ENCODE assay signal across 13 mouse cellular contexts in genomic region chr11:24099215-24099614, GRCm38 (mm10). TPM values are rescaled to one million over a fixed set of nuclear protein-coding genes. Genes with fewer than 3 reads are reported as not detected.
DNase-seq lines count a peak whose midpoint lies in the region; ATAC-seq lines count a peak whose summit lies in the region.
"Had no signal": no experiment of that assay in that cellular context is flagged by ENCODE, and none has a peak within 500 bp of the region (broad histone marks: within the 10 kb centered on the region; RNA-seq: fewer than 3 reads in every experiment).

No protein-coding gene starts in this region.

- 0 out of 2 replicates have a peak overlapping the region, but pooled peaks have one; percentile 40 for H3K27ac ChIP-seq in neural tube, embryonic 11.5 days (ENCODE audit: low read depth, low read length)
- H3K27ac ChIP-seq in liver, embryonic 13.5 days = peak overlapping the region; percentile 81
- no peak overlapping the region for H3K27ac ChIP-seq in intestine, embryonic 15.5 days
- H3K27ac ChIP-seq: macrophage had no signal

- WGBS in neural tube, embryonic 11.5 days = 87% methylated on average over 10 of the region's 10 CpGs
- 70% methylated on average over 10 of the region's 10 CpGs for WGBS in liver, embryonic 13.5 days (ENCODE audit: insufficient replicate concordance)
- WGBS in intestine, embryonic 15.5 days = 79% methylated on average over 10 of the region's 10 CpGs

- H3K4me3 ChIP-seq in neural tube, embryonic 11.5 days (ENCODE audit: low read depth, low read length) = no peak overlapping the region
- no peak overlapping the region for H3K4me3 ChIP-seq in liver, embryonic 13.5 days (replicated peaks)
- no peak overlapping the region for H3K4me3 ChIP-seq in intestine, embryonic 15.5 days (replicated peaks)
- H3K4me3 ChIP-seq: heart, embryonic 15.5 days had no signal

- no peaks in the 10 kb centered on the region for H3K27me3 ChIP-seq in neural tube, embryonic 11.5 days (ENCODE audit: control insufficient read depth, insufficient read depth, low read length)
- no peaks in the 10 kb centered on the region for H3K27me3 ChIP-seq in liver, embryonic 13.5 days
- H3K27me3 ChIP-seq in splenic B cell, adult 2 months (ENCODE audit: control insufficient read depth, insufficient read depth, low read length, poor library complexity, severe bottlenecking) = no peaks in the 10 kb centered on the region
- no peaks in the 10 kb centered on the region for H3K27me3 ChIP-seq in intestine, embryonic 15.5 days (replicated peaks)
- H3K27me3 ChIP-seq: heart, embryonic 15.5 days had no signal

- no peaks in the 10 kb centered on the region for H3K9me3 ChIP-seq in neural tube, embryonic 11.5 days (ENCODE audit: control insufficient read depth, low read length)
- no peaks in the 10 kb centered on the region for H3K9me3 ChIP-seq in liver, embryonic 13.5 days (replicated peaks)
- no peaks in the 10 kb centered on the region for H3K9me3 ChIP-seq in intestine, embryonic 15.5 days
- H3K9me3 ChIP-seq: heart, embryonic 15.5 days had no signal

- peaks cover 70% of the 10 kb centered on the region for H3K4me1 ChIP-seq in neural tube, embryonic 11.5 days (ENCODE audit: control insufficient read depth, insufficient read depth, low read length)
- H3K4me1 ChIP-seq in liver, embryonic 13.5 days (replicated peaks) = peaks cover 90% of the 10 kb centered on the region
- peaks cover 26% of the 10 kb centered on the region for H3K4me1 ChIP-seq in intestine, embryonic 15.5 days (replicated peaks)

- no peaks in the 10 kb centered on the region for H3K36me3 ChIP-seq in neural tube, embryonic 11.5 days (ENCODE audit: control insufficient read depth, insufficient read depth, low read length)
- peaks cover 22% of the 10 kb centered on the region for H3K36me3 ChIP-seq in liver, embryonic 13.5 days
- H3K36me3 ChIP-seq in splenic B cell, adult 2 months (ENCODE audit: control insufficient read depth, insufficient read depth, low read length, poor library complexity, severe bottlenecking) = peaks cover 32% of the 10 kb centered on the region
- no peaks in the 10 kb centered on the region for H3K36me3 ChIP-seq in intestine, embryonic 15.5 days
- H3K36me3 ChIP-seq: heart, embryonic 15.5 days had no signal

- no peak overlapping the region; the same call in 1 of the 2 replicates for H3K4me2 ChIP-seq in neural tube, embryonic 11.5 days (ENCODE audit: low read depth)
- peak overlapping the region; percentile 51 for H3K4me2 ChIP-seq in liver, embryonic 13.5 days
- no peak overlapping the region for H3K4me2 ChIP-seq in intestine, embryonic 15.5 days (replicated peaks)

- ATAC-seq in neural tube, embryonic 11.5 days (ENCODE audit: insufficient read depth, low FRiP score, low TSS enrichment) = no peak
- peak; percentile 70 for ATAC-seq in granulocyte monocyte progenitor cell, adult 5-6 weeks (replicated peaks; ENCODE audit: poor library complexity, severe bottlenecking)
- no peak for ATAC-seq in liver, embryonic 13.5 days (ENCODE audit: low read depth)
- no peak for ATAC-seq in intestine, embryonic 15.5 days
- ATAC-seq: activated CD4-positive, CD25-positive, alpha-beta regulatory T cell, adult 4 months had no signal

- DNase-seq in neural tube, embryonic 11.5 days (ENCODE audit: low spot score) = no peak
- no peak for DNase-seq in neural tube, embryonic 10.5 days (ENCODE audit: extremely low spot score, low spot score)
- DNase-seq in liver, embryonic 13.5 days = no peak
- DNase-seq in splenic B cell, adult 2 months (ENCODE audit: low read depth, low spot score) = peak; percentile 25
- no peak for DNase-seq in cerebellum, adult 9-11 months
- DNase-seq in cerebellum, postnatal 4 days (ENCODE audit: low spot score in 2 of 2) = no peak

- H3K9ac ChIP-seq in neural tube, embryonic 11.5 days (ENCODE audit: low read length) = no peak overlapping the region
- H3K9ac ChIP-seq in liver, embryonic 13.5 days = no peak overlapping the region
- H3K9ac ChIP-seq in intestine, embryonic 15.5 days = no peak overlapping the region
- H3K9ac ChIP-seq: heart, embryonic 15.5 days had no signal

RNA-seq across cellular contexts. Expression of gene Bcl11a, which starts 21.4 kb away (rescaled TPM):
- 72.2 and 72.7 TPM in 2 replicates for polyA plus RNA-seq in neural tube, embryonic 11.5 days (2014; fragmentation: Nextera tagmentation; extraction: Ambion mirVana)
- 33.7 and 44.4 TPM in 2 replicates for total RNA-seq in granulocyte monocyte progenitor cell, adult 5-6 weeks (2014; fragmentation: Nextera tagmentation)
- total RNA-seq in granulocyte monocyte progenitor cell, adult 5-6 weeks (2017) = 10.0 and 16.0 TPM in 2 replicates
- 37.9 and 45.0 TPM in 2 replicates for polyA plus RNA-seq in liver, embryonic 13.5 days (2015; fragmentation: Nextera tagmentation; extraction: Ambion mirVana)
- 17.3 and 19.7 TPM in 2 replicates for polyA plus RNA-seq in intestine, embryonic 15.5 days (2015; fragmentation: Nextera tagmentation; extraction: Ambion mirVana)

RNA-seq across cellular contexts. Expression of gene A830031A19Rik, which starts 24.4 kb away (rescaled TPM):
- not detected in 2 replicates for polyA plus RNA-seq in neural tube, embryonic 11.5 days (2014; fragmentation: Nextera tagmentation; extraction: Ambion mirVana)
- not detected in 2 replicates for total RNA-seq in granulocyte monocyte progenitor cell, adult 5-6 weeks (2014; fragmentation: Nextera tagmentation)
- not detected in 2 replicates for total RNA-seq in granulocyte monocyte progenitor cell, adult 5-6 weeks (2017)
- not detected in 2 replicates for polyA plus RNA-seq in liver, embryonic 13.5 days (2015; fragmentation: Nextera tagmentation; extraction: Ambion mirVana)
- polyA plus RNA-seq in intestine, embryonic 15.5 days (2015; fragmentation: Nextera tagmentation; extraction: Ambion mirVana) = not detected in 2 replicates
- polyA plus RNA-seq: activated CD4-positive, CD25-positive, alpha-beta regulatory T cell, adult 4 months; heart, embryonic 15.5 days; kidney, embryonic 16.5 days; macrophage; thymus, postnatal 0 days had no signal
